Mouse (Mus musculus) E14TG2a.4 (cell line): Measurements from ENCODE around the gene Fam221a.

Experiments
- CTCF ChIP-seq: conservative IDR thresholded peaks from 2 replicates; pipeline ENCODE4 v1.5.1; 2014; ENCODE audit warnings: low read length
- NANOG ChIP-seq: IDR thresholded peaks from 2 replicates; pipeline ENCODE4 v1.6.1; 2014; ENCODE audit warnings: borderline replicate concordance, low read length, mixed read lengths

DNA sequence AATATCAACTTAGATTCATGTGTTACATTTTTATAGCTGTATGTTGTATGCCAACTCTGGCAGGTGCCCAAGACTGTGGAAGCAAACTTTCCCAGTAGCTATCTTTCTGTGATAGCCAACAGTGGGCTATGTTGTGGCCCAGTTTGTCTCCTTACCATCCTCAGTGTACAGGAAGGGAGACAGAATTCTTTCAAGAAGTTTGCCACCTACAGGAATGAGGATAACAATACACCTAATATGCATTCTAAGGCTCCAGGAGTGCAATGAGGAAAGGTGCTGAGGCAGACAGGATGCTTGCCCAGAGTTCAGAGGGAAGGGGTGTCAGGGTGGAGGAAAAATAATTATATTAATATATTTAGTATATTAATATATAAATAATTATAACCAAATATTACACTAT is 7.1 kb upstream of the Fam221a start:
- peak; percentile 23 for TF ChIP-seq CTCF
- no peak for TF ChIP-seq NANOG
